8 mouse cellular contexts compared by ENCODE assay signal in the genomic region with DNA sequence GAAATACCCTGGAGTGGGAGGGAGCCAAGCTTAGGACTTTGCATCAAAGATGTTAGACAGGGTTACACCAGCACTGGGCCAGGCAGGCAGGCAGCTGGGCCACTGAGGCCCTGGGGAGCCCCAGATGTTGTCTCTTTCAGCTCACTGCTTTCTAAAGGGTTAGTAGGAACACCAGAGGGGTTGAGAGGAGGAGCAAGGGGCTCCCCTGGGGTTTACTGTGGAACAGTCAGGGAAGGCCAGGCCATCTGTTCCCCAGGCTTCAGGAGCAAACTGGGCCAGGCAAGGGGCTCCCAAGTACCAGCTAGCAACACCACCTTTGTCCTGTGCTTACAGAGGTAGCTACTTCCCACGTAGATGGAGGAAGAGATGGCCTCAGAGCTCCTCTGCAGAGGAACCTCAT. TPM values are rescaled to one million over a fixed set of nuclear protein-coding genes. Genes with fewer than 3 reads are reported as not detected.
A peak's percentile ranks its signal among the peaks of the same experiment; 100 is the strongest.
DNase-seq lines count a peak whose midpoint lies in the region; ATAC-seq and TF ChIP-seq lines count a peak whose summit lies in the region.

No protein-coding gene starts in this region.

- TF ChIP-seq POLR2A in cerebellum, adult 2 months (IDR thresholded peaks at IDR 0.05; ENCODE audit: borderline replicate concordance, insufficient read depth, low read length) = no peak

- no peak overlapping the region for H3K4me2 ChIP-seq in neural tube, embryonic 11.5 days (ENCODE audit: low read depth)
- H3K4me2 ChIP-seq in intestine, embryonic 15.5 days (replicated peaks) = no peak overlapping the region
- H3K4me2 ChIP-seq in stomach, embryonic 15.5 days = no peak overlapping the region

- TF ChIP-seq CTCF in cerebellum, adult 2 months (IDR thresholded peaks at IDR 0.05; ENCODE audit: borderline replicate concordance, insufficient read depth, low read depth, low read length) = no peak

- H3K9ac ChIP-seq in neural tube, embryonic 11.5 days (ENCODE audit: low read length) = no peak overlapping the region
- H3K9ac ChIP-seq in intestine, embryonic 15.5 days = no peak overlapping the region
- no peak overlapping the region for H3K9ac ChIP-seq in stomach, embryonic 15.5 days

- no peak overlapping the region for H3K4me3 ChIP-seq in cerebellum, adult 2 months (replicated peaks; ENCODE audit: insufficient read depth, low read depth, low read length)
- H3K4me3 ChIP-seq in neural tube, embryonic 11.5 days (ENCODE audit: low read depth, low read length) = no peak overlapping the region
- no peak overlapping the region for H3K4me3 ChIP-seq in intestine, embryonic 15.5 days (replicated peaks)
- H3K4me3 ChIP-seq in stomach, embryonic 15.5 days (replicated peaks) = no peak overlapping the region

- no peak overlapping the region for H3K27ac ChIP-seq in cerebellum, adult 2 months (ENCODE audit: insufficient read depth, low read length)
- peak overlapping the region; percentile 17; the same call in 1 of the 2 replicates for H3K27ac ChIP-seq in neural tube, embryonic 11.5 days (ENCODE audit: low read depth, low read length)
- peak overlapping the region; percentile 88 for H3K27ac ChIP-seq in intestine, embryonic 15.5 days
- peak overlapping the region; percentile 87 for H3K27ac ChIP-seq in stomach, embryonic 15.5 days

- no peak for ATAC-seq in neural tube, embryonic 11.5 days (ENCODE audit: insufficient read depth, low FRiP score, low TSS enrichment)
- ATAC-seq in intestine, embryonic 15.5 days = no peak
- ATAC-seq in stomach, embryonic 15.5 days (ENCODE audit: insufficient read depth, low FRiP score, low read depth) = no peak

- H3K27me3 ChIP-seq in cerebellum, adult 2 months (ENCODE audit: control insufficient read depth, insufficient read depth, low read length) = no peaks in the 10 kb centered on the region
- no peaks in the 10 kb centered on the region for H3K27me3 ChIP-seq in neural tube, embryonic 11.5 days (ENCODE audit: control insufficient read depth, insufficient read depth, low read length)
- no peaks in the 10 kb centered on the region for H3K27me3 ChIP-seq in intestine, embryonic 15.5 days (replicated peaks)
- no peaks in the 10 kb centered on the region for H3K27me3 ChIP-seq in stomach, embryonic 15.5 days (replicated peaks)

- no peaks in the 10 kb centered on the region for H3K36me3 ChIP-seq in neural tube, embryonic 11.5 days (ENCODE audit: control insufficient read depth, insufficient read depth, low read length)
- no peaks in the 10 kb centered on the region for H3K36me3 ChIP-seq in intestine, embryonic 15.5 days
- H3K36me3 ChIP-seq in stomach, embryonic 15.5 days = no peaks in the 10 kb centered on the region

- no peaks in the 10 kb centered on the region for H3K9me3 ChIP-seq in neural tube, embryonic 11.5 days (ENCODE audit: control insufficient read depth, low read length)
- H3K9me3 ChIP-seq in intestine, embryonic 15.5 days = no peaks in the 10 kb centered on the region
- H3K9me3 ChIP-seq in stomach, embryonic 15.5 days = no peaks in the 10 kb centered on the region

- peak; percentile 65 to 72 for DNase-seq in cerebellum, postnatal 10 days
- no peak for DNase-seq in cerebellum, adult 2 months
- DNase-seq in neural tube, embryonic 11.5 days (ENCODE audit: low spot score) = peak; percentile 49
- no peak for DNase-seq in neural tube, embryonic 10.5 days (ENCODE audit: extremely low spot score, low spot score)
- DNase-seq in frontal cortex, postnatal 36 days (ENCODE audit: low spot score in 2 of 2) = no peak
- DNase-seq in thymus, adult 18-20 months = no peak

- peaks cover 14% of the 10 kb centered on the region for H3K4me1 ChIP-seq in cerebellum, adult 2 months (ENCODE audit: control insufficient read depth, insufficient read depth, low read length)
- peaks cover 19% of the 10 kb centered on the region for H3K4me1 ChIP-seq in neural tube, embryonic 11.5 days (ENCODE audit: control insufficient read depth, insufficient read depth, low read length)
- H3K4me1 ChIP-seq in intestine, embryonic 15.5 days (replicated peaks) = peaks cover 58% of the 10 kb centered on the region
- peaks cover 46% of the 10 kb centered on the region for H3K4me1 ChIP-seq in stomach, embryonic 15.5 days

- 19% methylated on average over 1 of the region's 1 CpGs for WGBS in cerebellum, adult 2 months
- WGBS in neural tube, embryonic 11.5 days = 56% methylated on average over 1 of the region's 1 CpGs
- 52% methylated on average over 1 of the region's 1 CpGs for WGBS in intestine, embryonic 15.5 days
- WGBS in stomach, embryonic 15.5 days = 61% methylated on average over 1 of the region's 1 CpGs

RNA-seq across cellular contexts. Expression of a gene that starts 27.9 kb away (rescaled TPM):
- 610 and 672 TPM in 2 replicates for polyA plus RNA-seq in cerebellum, adult 2 months (2012; rRNA removed)
- polyA plus RNA-seq in neural tube, embryonic 11.5 days (2014; fragmentation: Nextera tagmentation; extraction: Ambion mirVana) = 2,926 and 3,268 TPM in 2 replicates
- polyA plus RNA-seq in intestine, embryonic 15.5 days (2015; fragmentation: Nextera tagmentation; extraction: Ambion mirVana) = 2,151 and 2,475 TPM in 2 replicates
- polyA plus RNA-seq in stomach, embryonic 15.5 days (2015; fragmentation: Nextera tagmentation; extraction: Ambion mirVana) = 2,449 and 2,521 TPM in 2 replicates

Comparison
In these comparisons a context has a peak if more than half of its experiments do, and no peak if none do; other contexts are left out.
1. DNase-seq: peak in cerebellum, postnatal 10 days (2 of 2) and neural tube, embryonic 11.5 days (single experiment); none in cerebellum, adult 2 months (0 of 2), neural tube, embryonic 10.5 days (single experiment), frontal cortex, postnatal 36 days (0 of 2) and thymus, adult 18-20 months (0 of 2).